Mouse (Mus musculus) neural tube, embryonic 11.5 days (tissue): ENCODE data around the gene Tle2. TPM values are rescaled to one million over a fixed set of nuclear protein-coding genes. Genes with fewer than 3 reads are reported as not detected.

Experiments
- ATAC-seq: fragments of 200-750 bp; cut with Nextera tagmentation; 2 replicates; pipeline ENCODE4 v1.8.0; 2017; ENCODE audit warnings: moderate number of reproducible peaks, mild to moderate bottlenecking, moderate TSS enrichment, moderate library complexity; ENCODE audit not compliant: insufficient read depth, low FRiP score, low TSS enrichment
- DNase-seq: peaks from one replicate; pipeline ENCODE4 v3.0.0-alpha.2; 2015; ENCODE audit warnings: low spot score
- H3K27ac ChIP-seq: fragments of 300-500 bp; sonication (generic); 2 replicates; pipeline ENCODE4 v1.5.1; 2014; ENCODE audit warnings: low read depth, mild to moderate bottlenecking, low read length
- H3K27me3 ChIP-seq: fragments of 300-500 bp; sonication (generic); 2 replicates; pipeline ENCODE4 v1.6.1; 2014; ENCODE audit warnings: mild to moderate bottlenecking, low read length, mixed read lengths; ENCODE audit not compliant: control insufficient read depth, insufficient read depth
- H3K36me3 ChIP-seq: fragments of 300-500 bp; sonication (generic); 2 replicates; pipeline ENCODE4 v1.6.1; 2014; ENCODE audit warnings: mild to moderate bottlenecking, low read length, moderate library complexity, mixed read lengths; ENCODE audit not compliant: control insufficient read depth, insufficient read depth
- H3K4me1 ChIP-seq: fragments of 300-500 bp; sonication (generic); 2 replicates; pipeline ENCODE4 v1.6.1; 2014; ENCODE audit warnings: low read length, mixed read lengths; ENCODE audit not compliant: control insufficient read depth, insufficient read depth
- H3K4me2 ChIP-seq: fragments of 300-500 bp; sonication (generic); 2 replicates; pipeline ENCODE4 v1.6.1; 2014; ENCODE audit warnings: low read depth, mild to moderate bottlenecking, moderate library complexity
- H3K4me3 ChIP-seq: fragments of 300-500 bp; sonication (generic); 2 replicates; pipeline ENCODE4 v1.5.1; 2014; ENCODE audit warnings: low read depth, low read length
- H3K9ac ChIP-seq: fragments of 300-500 bp; sonication (generic); 2 replicates; pipeline ENCODE4 v1.6.1; 2014; ENCODE audit warnings: mild to moderate bottlenecking, low read length
- H3K9me3 ChIP-seq: fragments of 300-500 bp; sonication (generic); 2 replicates; pipeline ENCODE4 v1.6.1; 2016; ENCODE audit warnings: low read length; ENCODE audit not compliant: control insufficient read depth
- WGBS: fragments of 180-500 bp; shearing (Covaris S2); extraction: QIAGEN DNeasy Blood & Tissue Kit; methylation state at CpG from one replicate; pipeline ENCODE4 v1.1.7; 2014; 5-methylcytosine and 5-hydroxymethylcytosine counted together
- polyA plus RNA-seq: library from polyadenylated mRNA; unstranded; fragments of >200 nt; fragmentation: Nextera tagmentation; extraction: Ambion mirVana; gene quantifications from 2 replicates; pipeline ENCODE4 v1.2.1, GENCODE M21; 2014

Gene Tle2
- polyA plus RNA-seq, 1 experiment from 2014 or later = 7.0 TPM

DNA sequence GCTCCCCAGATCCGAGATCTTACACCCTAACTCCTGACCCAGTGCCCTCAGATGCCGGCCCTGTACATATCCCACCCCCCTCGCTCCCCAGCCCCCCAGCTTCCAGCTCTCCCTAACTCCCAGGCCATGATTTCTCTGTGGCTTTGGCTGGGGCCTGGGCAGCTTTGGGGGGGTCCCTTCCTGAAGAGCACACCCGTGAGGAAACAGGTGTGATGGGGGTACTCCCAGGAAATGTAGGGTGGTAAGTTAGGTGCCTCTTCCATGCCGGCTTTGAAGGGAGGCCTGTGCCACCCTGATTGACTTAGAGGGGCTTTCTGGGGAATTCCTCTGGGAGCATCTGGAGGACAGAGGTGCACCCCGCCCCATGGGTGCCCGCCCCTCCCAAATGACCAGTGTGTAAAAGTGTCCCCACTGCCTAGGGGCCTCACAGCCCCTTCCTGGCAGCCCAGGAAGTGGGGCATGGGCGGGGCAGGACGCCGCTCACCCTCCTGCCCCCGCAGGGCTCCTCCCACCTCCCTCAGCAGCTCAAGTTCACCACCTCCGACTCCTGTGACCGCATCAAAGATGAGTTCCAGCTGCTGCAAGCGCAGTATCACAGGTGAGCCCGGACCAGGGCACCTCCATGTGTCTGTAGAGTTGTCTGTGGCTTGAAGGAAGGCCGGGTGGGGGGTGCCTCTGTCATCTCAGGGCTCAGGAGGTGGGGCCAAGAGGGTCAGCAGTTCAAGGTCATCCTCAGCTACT, 13.5 kb upstream of the Tle2 start:
- Histone ChIP-seq H3K4me1 (peaks cover 24% of the 10 kb centered on the region), H3K27me3 (peaks cover 6% of the 10 kb centered on the region; the same call in 1 of the 2 replicates), H3K27ac (no peak overlapping the region), H3K4me2 (peak overlapping the region; percentile 90), H3K4me3 (peak overlapping the region; percentile 90), H3K9ac (peak overlapping the region; percentile 98), H3K9me3 (no peaks in the 10 kb centered on the region), H3K36me3 (peaks cover 13% of the 10 kb centered on the region)
- 14% methylated on average over 16 of the region's 16 CpGs for WGBS
- DNase-seq = no peak
- no peak for ATAC-seq

GRCm38 (mm10) chr10:81562411-81562810, 11.9 kb upstream of the Tle2 start:
- Histone ChIP-seq H3K36me3 (peaks cover 13% of the 10 kb centered on the region), H3K4me2 (no peak overlapping the region), H3K27me3 (peaks cover 16% of the 10 kb centered on the region), H3K4me3 (no peak overlapping the region), H3K9me3 (no peaks in the 10 kb centered on the region), H3K4me1 (peaks cover 24% of the 10 kb centered on the region), H3K27ac (no peak overlapping the region), H3K9ac (no peak overlapping the region)
- DNase-seq (no peak), ATAC-seq (no peak)
- WGBS = 75% methylated on average over 6 of the region's 6 CpGs

GRCm38 (mm10) chr10:81563481-81563880, 10.9 kb upstream of the Tle2 start:
- no peak overlapping the region; the same call in 1 of the 2 replicates for H3K4me2 ChIP-seq

DNA sequence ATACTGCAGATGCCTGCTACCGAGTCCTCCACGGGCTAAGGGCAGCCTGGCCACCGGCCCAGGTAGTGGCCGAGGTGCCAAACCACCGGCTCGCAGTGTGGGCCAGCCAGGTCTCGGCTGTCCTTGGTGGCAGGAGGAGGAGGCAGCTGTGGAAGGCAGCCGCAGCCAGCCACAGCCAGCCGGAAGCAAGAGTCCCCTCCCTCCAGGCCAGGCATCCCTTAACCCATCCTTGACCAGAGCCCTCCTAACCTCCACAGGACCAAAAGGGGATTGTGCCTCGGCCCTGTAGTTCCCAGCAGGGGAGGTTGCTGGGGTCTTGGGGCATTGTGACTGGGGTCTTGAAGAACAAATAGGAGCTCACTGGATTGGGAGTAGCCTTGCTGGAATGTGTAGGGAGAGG, 10.1 kb upstream of the Tle2 start:
- peaks cover 13% of the 10 kb centered on the region for H3K36me3 ChIP-seq
- H3K27me3 ChIP-seq = peaks cover 20% of the 10 kb centered on the region
- H3K9me3 ChIP-seq = no peaks in the 10 kb centered on the region
- peak; percentile 37 for DNase-seq
- peak overlapping the region; percentile 7 for H3K4me2 ChIP-seq
- H3K4me3 ChIP-seq = peak overlapping the region; percentile 16
- WGBS = 4% methylated on average over 10 of the region's 10 CpGs
- H3K4me1 ChIP-seq = peaks cover 32% of the 10 kb centered on the region
- H3K27ac ChIP-seq = no peak overlapping the region
- H3K9ac ChIP-seq = peak overlapping the region; percentile 39
- ATAC-seq = no peak

More at GRCm38 (mm10) chr10:81563481-81563880, 10.9 kb upstream of the Tle2 start:
- no peak overlapping the region for H3K4me3 ChIP-seq
- WGBS = 42% methylated on average over 6 of the region's 6 CpGs
- H3K9ac ChIP-seq = no peak overlapping the region
- H3K36me3 ChIP-seq = peaks cover 13% of the 10 kb centered on the region
- no peak for ATAC-seq
- no peaks in the 10 kb centered on the region for H3K9me3 ChIP-seq
- no peak for DNase-seq
- H3K4me1 ChIP-seq = peaks cover 27% of the 10 kb centered on the region
- peaks cover 20% of the 10 kb centered on the region for H3K27me3 ChIP-seq
- H3K27ac ChIP-seq = no peak overlapping the region

- peak; percentile 63 for DNase-seq
- no peaks in the 10 kb centered on the region for H3K9me3 ChIP-seq
- H3K4me1 ChIP-seq = peaks cover 32% of the 10 kb centered on the region
- H3K36me3 ChIP-seq = peaks cover 13% of the 10 kb centered on the region
- H3K9ac ChIP-seq = no peak overlapping the region
- WGBS = 12% methylated on average over 10 of the region's 10 CpGs
- no peak overlapping the region for H3K27ac ChIP-seq
- ATAC-seq = no peak
- H3K4me2 ChIP-seq = no peak overlapping the region
- peaks cover 22% of the 10 kb centered on the region for H3K27me3 ChIP-seq
- H3K4me3 ChIP-seq = no peak overlapping the region
Measured at GRCm38 (mm10) chr10:81564734-81565133, 9.6 kb upstream of the Tle2 start.

- peaks cover 13% of the 10 kb centered on the region for H3K36me3 ChIP-seq
- peaks cover 22% of the 10 kb centered on the region for H3K27me3 ChIP-seq
- ATAC-seq (no peak), DNase-seq (no peak)
- no peak overlapping the region for H3K9ac ChIP-seq
- H3K9me3 ChIP-seq = no peaks in the 10 kb centered on the region
- 34% methylated on average over 20 of the region's 20 CpGs for WGBS
- H3K4me1 ChIP-seq = peaks cover 38% of the 10 kb centered on the region
- H3K4me2 ChIP-seq = no peak overlapping the region
- H3K27ac ChIP-seq = no peak overlapping the region
- no peak overlapping the region for H3K4me3 ChIP-seq
Measured at GRCm38 (mm10) chr10:81565257-81566228, 8.8 kb upstream of the Tle2 start.

- Histone ChIP-seq H3K9me3 (no peaks in the 10 kb centered on the region), H3K36me3 (peaks cover 9% of the 10 kb centered on the region), H3K27ac (no peak overlapping the region), H3K4me3 (no peak overlapping the region), H3K4me2 (peak overlapping the region; percentile 8; the same call in 1 of the 2 replicates), H3K9ac (peak overlapping the region; percentile 18; the same call in 1 of the 2 replicates), H3K4me1 (peaks cover 32% of the 10 kb centered on the region), H3K27me3 (peaks cover 39% of the 10 kb centered on the region)
- DNase-seq (peak; percentile 76), ATAC-seq (no peak)
- WGBS = 14% methylated on average over 16 of the region's 16 CpGs
Measured at GRCm38 (mm10) chr10:81568381-81569191, 5.8 kb upstream of the Tle2 start.
